Comparison of ENCODE assay signal across 14 mouse cellular contexts in genomic region chr5:122519043-122519660, GRCm38 (mm10). TPM values are rescaled to one million over a fixed set of nuclear protein-coding genes. Genes with fewer than 3 reads are reported as not detected.
DNase-seq lines count a peak whose midpoint lies in the region; ATAC-seq and TF ChIP-seq lines count a peak whose summit lies in the region.
"Had no signal": no experiment of that assay in that cellular context is flagged by ENCODE, and none has a peak within 500 bp of the region (broad histone marks: within the 10 kb centered on the region; RNA-seq: fewer than 3 reads in every experiment).

No protein-coding gene starts in this region.

- no peak overlapping the region for H3K9ac ChIP-seq in intestine, embryonic 15.5 days
- no peak overlapping the region for H3K9ac ChIP-seq in kidney, embryonic 16.5 days (replicated peaks; ENCODE audit: low read length)
- no peak overlapping the region for H3K9ac ChIP-seq in hindbrain, embryonic 11.5 days (ENCODE audit: low read depth, low read length)
- H3K9ac ChIP-seq: liver, embryonic 15.5 days; neural tube, embryonic 13.5 days had no signal

- ATAC-seq in intestine, embryonic 15.5 days: peak; percentile 52
- ATAC-seq in kidney, embryonic 16.5 days (ENCODE audit: low FRiP score, low TSS enrichment): no peak
- ATAC-seq in hindbrain, embryonic 11.5 days (ENCODE audit: low FRiP score): no peak
- ATAC-seq: activated CD4-positive, CD25-positive, alpha-beta regulatory T cell, adult 4 months had no signal

- peaks cover 64% of the 10 kb centered on the region for H3K4me1 ChIP-seq in heart, embryonic 10.5 days
- H3K4me1 ChIP-seq in E14TG2a.4 (replicated peaks; ENCODE audit: low read depth, low read length): peaks cover 60% of the 10 kb centered on the region
- peaks cover 42% of the 10 kb centered on the region for H3K4me1 ChIP-seq in intestine, embryonic 15.5 days (replicated peaks)
- H3K4me1 ChIP-seq in kidney, embryonic 16.5 days (ENCODE audit: insufficient read depth, low read length): peaks cover 23% of the 10 kb centered on the region
- no peaks in the 10 kb centered on the region for H3K4me1 ChIP-seq in hindbrain, embryonic 11.5 days (replicated peaks; ENCODE audit: control insufficient read depth, insufficient read depth, low read length)

- 0 out of 2 replicates have a peak, but pooled peaks cover 2% of the 10 kb centered on the region for H3K36me3 ChIP-seq in heart, embryonic 10.5 days
- H3K36me3 ChIP-seq in E14TG2a.4 (ENCODE audit: insufficient read depth, low read length): no peaks in the 10 kb centered on the region
- no peaks in the 10 kb centered on the region for H3K36me3 ChIP-seq in intestine, embryonic 15.5 days
- H3K36me3 ChIP-seq in kidney, embryonic 16.5 days (ENCODE audit: insufficient read depth, low read length): no peaks in the 10 kb centered on the region
- no peaks in the 10 kb centered on the region for H3K36me3 ChIP-seq in hindbrain, embryonic 11.5 days (ENCODE audit: control insufficient read depth, insufficient read depth, low read length)
- H3K36me3 ChIP-seq: liver, embryonic 15.5 days; neural tube, embryonic 13.5 days had no signal

- H3K27me3 ChIP-seq in heart, embryonic 10.5 days (ENCODE audit: insufficient read depth, poor library complexity, severe bottlenecking): no peaks in the 10 kb centered on the region
- H3K27me3 ChIP-seq in E14TG2a.4 (ENCODE audit: insufficient read depth, low read length): no peaks in the 10 kb centered on the region
- no peaks in the 10 kb centered on the region for H3K27me3 ChIP-seq in intestine, embryonic 15.5 days (replicated peaks)
- no peaks in the 10 kb centered on the region for H3K27me3 ChIP-seq in kidney, embryonic 16.5 days (ENCODE audit: insufficient read depth, low read length)
- H3K27me3 ChIP-seq in hindbrain, embryonic 11.5 days (ENCODE audit: control insufficient read depth, insufficient read depth, low read length): no peaks in the 10 kb centered on the region
- H3K27me3 ChIP-seq: neural tube, embryonic 13.5 days had no signal

- no peak overlapping the region for H3K4me3 ChIP-seq in heart, embryonic 10.5 days
- H3K4me3 ChIP-seq in E14TG2a.4 (replicated peaks; ENCODE audit: low read length): 0 out of 2 replicates have a peak overlapping the region, but pooled peaks have one; percentile 3
- no peak overlapping the region for H3K4me3 ChIP-seq in intestine, embryonic 15.5 days (replicated peaks)
- H3K4me3 ChIP-seq in kidney, embryonic 16.5 days (ENCODE audit: low read length): no peak overlapping the region
- no peak overlapping the region for H3K4me3 ChIP-seq in hindbrain, embryonic 11.5 days (ENCODE audit: low read depth, low read length)
- H3K4me3 ChIP-seq: liver, embryonic 15.5 days; megakaryocyte, embryonic 14.5 days; neural tube, embryonic 13.5 days had no signal

- DNase-seq in heart, embryonic 10.5 days (ENCODE audit: low spot score): no peak
- DNase-seq in heart, adult 8-10 months (ENCODE audit: low spot score): no peak
- DNase-seq in 3134 (ENCODE audit: extremely low read depth, insufficient read length, low spot score): peak; percentile 56
- no peak for DNase-seq in hindbrain, embryonic 11.5 days (ENCODE audit: low spot score)
- DNase-seq: cerebellum, postnatal 14 days; kidney, postnatal 36 days; lung, postnatal 10 days had no signal

- 0 out of 2 replicates have a peak overlapping the region, but pooled peaks have one; percentile 6 for H3K4me2 ChIP-seq in intestine, embryonic 15.5 days (replicated peaks)
- no peak overlapping the region for H3K4me2 ChIP-seq in kidney, embryonic 16.5 days (replicated peaks; ENCODE audit: low read depth, low read length)
- no peak overlapping the region for H3K4me2 ChIP-seq in hindbrain, embryonic 11.5 days (replicated peaks; ENCODE audit: low read depth, low read length)
- H3K4me2 ChIP-seq: liver, embryonic 15.5 days; neural tube, embryonic 13.5 days had no signal

- 45% methylated on average over 7 of the region's 7 CpGs for WGBS in heart, embryonic 10.5 days
- WGBS in intestine, embryonic 15.5 days: 37% methylated on average over 7 of the region's 7 CpGs
- 28% methylated on average over 7 of the region's 7 CpGs for WGBS in kidney, embryonic 16.5 days
- 55% methylated on average over 7 of the region's 7 CpGs for WGBS in hindbrain, embryonic 11.5 days

- H3K9me3 ChIP-seq in heart, embryonic 10.5 days: no peaks in the 10 kb centered on the region
- H3K9me3 ChIP-seq in E14TG2a.4 (ENCODE audit: low read length): no peaks in the 10 kb centered on the region
- H3K9me3 ChIP-seq in intestine, embryonic 15.5 days: no peaks in the 10 kb centered on the region
- no peaks in the 10 kb centered on the region for H3K9me3 ChIP-seq in kidney, embryonic 16.5 days (ENCODE audit: low read length)
- no peaks in the 10 kb centered on the region for H3K9me3 ChIP-seq in hindbrain, embryonic 11.5 days (ENCODE audit: control insufficient read depth, low read length)
- H3K9me3 ChIP-seq: liver, embryonic 15.5 days; megakaryocyte, embryonic 14.5 days; neural tube, embryonic 13.5 days had no signal

- TF ChIP-seq CTCF in E14TG2a.4 (conservative IDR thresholded peaks at IDR 0.05; ENCODE audit: low read length): no peak

- peak overlapping the region; percentile 85 for H3K27ac ChIP-seq in heart, embryonic 10.5 days
- H3K27ac ChIP-seq in intestine, embryonic 15.5 days: peak overlapping the region; percentile 61
- no peak overlapping the region for H3K27ac ChIP-seq in kidney, embryonic 16.5 days (ENCODE audit: low read length)
- no peak overlapping the region for H3K27ac ChIP-seq in hindbrain, embryonic 11.5 days (ENCODE audit: low read depth, low read length)
- H3K27ac ChIP-seq: liver, embryonic 15.5 days; neural tube, embryonic 13.5 days had no signal

RNA-seq across cellular contexts. Expression of gene Atp2a2, which starts 17.1 kb away (rescaled TPM):
- polyA plus RNA-seq in heart, embryonic 10.5 days (2016; fragmentation: Nextera tagmentation; extraction: Ambion mirVana): 205 and 235 TPM in 2 replicates
- over 10,000 TPM; 11,934 to 13,904 (median 12,774) TPM for total RNA-seq in heart, adult 8-10 months (2022)
- 33.8 and 36.1 TPM in 2 replicates for polyA plus RNA-seq in intestine, embryonic 15.5 days (2015; fragmentation: Nextera tagmentation; extraction: Ambion mirVana)
- polyA plus RNA-seq in kidney, embryonic 16.5 days (2015; fragmentation: Nextera tagmentation; extraction: Ambion mirVana): 33.6 and 35.0 TPM in 2 replicates
- polyA plus RNA-seq in hindbrain, embryonic 11.5 days (2014; fragmentation: Nextera tagmentation; extraction: Ambion mirVana): 46.5 and 50.2 TPM in 2 replicates

Comparison
In these comparisons a context has a peak if more than half of its experiments do, and no peak if none do; other contexts are left out.
1. H3K27ac ChIP-seq: peak in heart, embryonic 10.5 days (single experiment) and intestine, embryonic 15.5 days (single experiment); none in kidney, embryonic 16.5 days (single experiment) and hindbrain, embryonic 11.5 days (single experiment).